Mouse (Mus musculus): ENCODE results near the gene Idh3a.

The Idh3a gene

DNA sequence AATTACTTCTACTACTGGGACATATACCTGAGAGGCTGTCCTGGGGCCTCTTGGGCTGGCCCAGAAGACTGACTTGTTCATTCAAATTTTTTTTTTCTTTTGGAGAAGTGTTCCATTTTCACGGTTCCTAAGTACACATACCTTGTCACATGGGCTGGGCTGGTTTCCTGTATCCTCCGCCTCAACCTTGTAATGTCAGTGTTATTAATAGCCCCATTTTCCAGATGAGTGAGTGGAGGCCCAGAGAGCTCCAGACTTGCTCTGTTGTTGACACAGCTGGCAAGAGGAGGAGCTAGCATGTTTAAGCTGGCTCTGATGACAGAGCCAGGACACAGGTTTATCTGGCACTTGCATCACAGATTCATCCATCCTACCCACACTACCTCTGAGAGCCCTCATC is 61.3 kb downstream of the Idh3a start:
- DNase-seq (ENCODE audit: low spot score), result no peak

DNA sequence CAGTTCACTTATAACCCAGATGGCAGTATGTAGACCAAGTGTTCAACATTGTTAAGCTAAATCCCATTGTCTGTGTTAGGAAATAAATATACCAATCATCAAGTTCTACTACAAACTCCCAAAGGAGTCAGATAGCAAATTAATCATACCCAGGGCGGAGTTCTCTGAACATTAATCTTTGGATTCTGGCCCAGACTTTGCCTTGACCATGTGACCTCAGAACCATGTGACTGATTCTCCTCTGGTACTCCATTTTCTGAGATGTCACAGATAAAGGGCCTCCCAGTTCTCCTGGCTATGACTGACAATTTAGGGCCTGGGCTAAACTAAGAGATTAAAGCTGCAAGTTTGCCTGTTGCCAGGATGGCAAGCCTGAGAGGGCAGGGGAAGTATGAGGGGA is 63.2 kb downstream of the Idh3a start:
- no peak for DNase-seq (ENCODE audit: low spot score)

DNA sequence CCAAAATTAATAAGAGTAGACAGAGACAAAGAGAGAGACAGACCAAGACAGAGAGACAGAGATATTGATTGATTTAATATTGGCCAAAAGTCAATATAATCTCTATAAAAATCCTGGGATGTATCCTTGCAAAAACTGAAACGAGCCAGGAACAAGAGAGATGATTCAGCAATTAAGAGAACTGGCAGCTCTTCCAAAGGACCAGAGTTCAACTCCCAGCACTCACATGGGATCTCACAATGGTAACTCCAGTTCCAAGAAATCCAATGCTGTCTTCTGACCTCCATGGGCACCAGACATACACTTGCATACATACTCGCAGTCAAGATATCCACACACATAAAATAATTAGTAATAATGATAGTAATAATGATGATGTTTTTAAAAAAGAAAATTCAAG is 66.6 kb downstream of the Idh3a start:
- no peak for DNase-seq (ENCODE audit: low spot score)

All from yolk sac, embryonic 10.5 days (tissue).